Mouse (Mus musculus): ENCODE measurements around the gene Gm28042. TPM values are rescaled to one million over a fixed set of nuclear protein-coding genes. Genes with fewer than 3 reads are reported as not detected.

Gene Gm28042
- total RNA-seq, 1 experiment from 2014 or later: 0.85 TPM

DNA sequence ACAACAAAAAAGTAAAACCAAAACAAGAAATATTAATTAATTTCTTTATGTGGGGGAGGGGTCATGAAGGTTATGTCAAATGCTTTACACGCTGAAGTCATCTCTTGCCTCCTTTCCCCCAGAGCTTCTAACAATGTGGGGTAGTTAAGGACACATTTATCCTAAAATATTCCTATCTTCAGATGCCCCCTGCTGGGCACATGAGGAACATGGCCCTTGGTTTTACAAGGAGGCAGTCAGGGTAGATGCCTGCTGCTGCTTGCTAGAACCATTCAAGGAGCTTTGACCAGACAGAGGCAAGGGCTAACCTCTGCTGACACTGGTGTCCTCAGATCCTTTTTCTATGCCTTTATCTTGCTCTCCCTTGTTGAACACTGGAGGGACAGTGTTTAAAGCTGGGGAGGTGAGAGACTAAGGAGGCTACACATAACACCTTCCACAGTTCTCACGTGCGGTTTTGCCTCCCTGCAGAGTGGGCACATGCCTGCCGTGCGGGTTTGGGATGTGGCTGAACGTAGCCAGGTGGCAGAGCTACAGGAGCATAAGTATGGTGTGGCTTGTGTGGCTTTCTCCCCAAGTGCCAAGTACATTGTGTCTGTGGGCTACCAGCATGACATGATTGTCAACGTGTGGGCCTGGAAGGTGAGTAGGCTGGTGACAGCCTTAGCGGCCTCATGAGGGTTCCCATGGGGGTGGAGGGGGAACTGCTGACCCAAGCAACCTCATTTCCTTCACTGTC, 15.7 kb upstream of the Gm28042 start:
- DNase-seq: peak; percentile 78

GRCm38 (mm10) chr2:120012924-120013323, 14.4 kb upstream of the Gm28042 start:
- peak; percentile 30 for DNase-seq

- DNase-seq: no peak
These were observed 13.3 kb upstream of the Gm28042 start for GRCm38 (mm10) chr2:120013831-120014486.

DNA sequence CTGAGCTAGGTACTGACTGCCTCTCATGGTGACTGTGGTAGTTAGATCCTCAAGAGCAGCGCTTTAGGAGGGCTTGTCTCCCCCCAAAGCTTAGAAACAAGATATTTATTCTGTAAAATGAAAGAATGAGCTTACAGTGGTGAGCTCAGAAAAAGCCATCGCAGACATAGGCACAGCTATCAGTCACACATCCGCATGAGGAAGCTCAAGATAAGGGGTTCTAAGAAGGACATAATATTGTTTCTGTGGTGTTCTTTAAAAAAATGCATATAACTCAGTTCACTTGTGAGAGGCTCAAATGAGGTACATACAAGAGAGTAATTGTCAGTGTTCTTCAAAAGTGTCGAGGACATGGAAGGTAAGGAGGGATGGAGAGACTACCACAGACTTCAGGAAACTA, 11.4 kb upstream of the Gm28042 start:
- DNase-seq: no peak

DNA sequence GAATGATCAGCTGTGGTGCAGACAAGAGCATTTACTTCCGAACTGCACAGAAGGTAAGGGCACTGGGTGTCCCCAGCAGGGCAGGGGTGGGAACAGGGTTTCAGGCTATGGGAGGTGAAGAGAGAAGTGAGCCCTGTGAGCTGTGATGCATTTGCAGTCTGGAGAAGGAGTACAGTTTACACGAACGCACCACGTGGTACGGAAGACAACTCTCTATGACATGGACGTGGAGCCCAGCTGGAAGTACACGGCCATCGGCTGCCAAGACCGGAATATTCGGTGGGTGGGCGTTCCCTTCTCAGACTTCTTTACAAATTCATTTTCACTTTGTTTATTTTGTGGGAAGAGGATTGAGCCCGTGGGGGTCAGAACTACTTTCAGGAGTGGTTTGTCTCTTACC, 9.7 kb upstream of the Gm28042 start:
- no peak for DNase-seq

GRCm38 (mm10) chr2:120024337-120024736, 3.0 kb upstream of the Gm28042 start:
- DNase-seq: peak; percentile 92

DNA sequence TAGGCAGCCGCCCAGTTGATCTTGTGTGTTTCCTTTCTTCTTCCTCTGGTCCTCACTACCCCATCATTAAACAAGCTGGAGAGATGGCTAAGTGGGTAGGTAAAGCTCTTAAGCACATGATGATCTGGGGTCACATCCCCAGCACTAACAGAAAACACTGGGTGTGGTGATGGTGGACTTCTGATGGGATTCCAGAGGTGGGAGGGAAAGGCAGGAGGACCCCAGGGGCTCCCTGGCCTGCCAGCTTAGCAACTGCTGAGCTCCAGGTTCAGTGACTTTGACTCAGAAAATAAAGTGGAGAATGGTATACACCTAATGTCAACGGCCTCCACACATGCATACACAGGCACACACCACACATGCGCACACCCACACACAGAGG, 648 bp downstream of the Gm28042 start:
- DNase-seq: no peak

- no peak for DNase-seq
These were observed 3.1 kb downstream of the Gm28042 start for GRCm38 (mm10) chr2:120030380-120030779.

GRCm38 (mm10) chr2:120032726-120033467, 5.6 kb downstream of the Gm28042 start, which contains the start of gene Pla2g4b:
Gene Pla2g4b, plus strand, starts transcription at chr2:120033417.
- DNase-seq: no peak

- no peak for DNase-seq
These were observed 6.4 kb downstream of the Gm28042 start for GRCm38 (mm10) chr2:120033726-120034125.

GRCm38 (mm10) chr2:120037744-120038143, 10.5 kb downstream of the Gm28042 start:
- no peak for DNase-seq

- DNase-seq: no peak
These were observed 13.7 kb downstream of the Gm28042 start for GRCm38 (mm10) chr2:120040991-120041390.

- DNase-seq: peak; percentile 19
These were observed 16.9 kb downstream of the Gm28042 start for GRCm38 (mm10) chr2:120044101-120044603.

- DNase-seq: no peak
These were observed 17.4 kb downstream of the Gm28042 start for GRCm38 (mm10) chr2:120044676-120045075.

DNA sequence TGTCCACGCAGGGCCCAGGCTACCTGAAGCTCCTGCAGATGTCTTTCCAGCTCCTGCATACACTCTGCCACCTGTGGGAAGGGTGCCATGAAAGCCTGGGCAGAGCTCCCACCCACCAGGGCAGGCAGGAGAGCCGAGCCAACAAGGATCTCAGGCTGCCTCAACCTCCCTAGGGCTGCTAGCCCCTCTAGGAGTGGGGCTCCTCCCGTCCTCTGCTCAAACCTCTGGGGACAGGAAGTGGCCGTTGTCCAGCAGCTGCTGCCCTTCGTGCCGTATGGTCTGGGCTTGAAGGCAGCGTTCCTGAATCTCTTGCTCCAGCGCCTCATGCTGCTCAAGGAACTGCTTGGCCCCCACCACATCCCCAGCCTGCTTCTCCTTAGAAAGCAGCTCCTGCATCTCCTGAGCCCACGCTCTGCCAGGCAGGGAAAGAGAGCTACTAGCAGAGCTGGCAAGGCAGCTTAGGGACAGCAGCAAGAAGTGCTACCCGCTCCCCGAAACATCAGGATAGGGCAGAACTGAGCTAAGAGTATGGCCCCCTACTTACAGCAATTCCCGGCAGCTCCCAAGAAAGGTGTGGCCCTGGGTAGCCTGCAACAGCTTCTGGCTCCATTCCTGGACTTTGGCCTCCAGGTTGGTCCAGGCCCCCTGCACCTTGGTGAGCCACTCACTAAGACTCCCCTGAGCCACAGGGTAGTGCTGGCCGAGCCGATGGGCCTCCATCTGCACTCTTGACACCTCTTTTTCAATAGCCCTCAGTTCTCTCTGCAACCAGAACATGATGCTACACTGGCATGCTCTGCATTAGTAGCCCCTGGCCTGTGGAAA, 19.4 kb downstream of the Gm28042 start:
- DNase-seq: no peak

DNA sequence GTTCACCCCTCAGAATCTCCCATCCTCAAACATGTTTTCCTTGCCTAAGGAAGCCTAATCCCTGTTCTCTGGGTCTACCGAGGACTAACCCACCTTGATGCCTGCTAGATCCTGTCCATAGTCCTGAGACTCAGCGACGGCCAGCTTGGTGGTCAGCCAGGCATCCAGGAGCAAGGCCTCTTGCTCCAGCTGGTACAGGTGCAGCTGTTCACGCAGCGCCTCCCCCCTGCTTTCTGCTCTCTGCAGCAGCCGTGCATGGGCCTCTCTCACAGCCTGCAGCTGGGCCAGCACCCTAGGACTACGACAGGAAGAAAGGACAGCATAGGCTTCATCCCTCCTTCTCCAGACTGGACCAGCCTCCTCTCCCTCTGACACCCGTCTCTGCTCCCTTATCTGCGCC, 20.9 kb downstream of the Gm28042 start:
- DNase-seq: no peak

DNA sequence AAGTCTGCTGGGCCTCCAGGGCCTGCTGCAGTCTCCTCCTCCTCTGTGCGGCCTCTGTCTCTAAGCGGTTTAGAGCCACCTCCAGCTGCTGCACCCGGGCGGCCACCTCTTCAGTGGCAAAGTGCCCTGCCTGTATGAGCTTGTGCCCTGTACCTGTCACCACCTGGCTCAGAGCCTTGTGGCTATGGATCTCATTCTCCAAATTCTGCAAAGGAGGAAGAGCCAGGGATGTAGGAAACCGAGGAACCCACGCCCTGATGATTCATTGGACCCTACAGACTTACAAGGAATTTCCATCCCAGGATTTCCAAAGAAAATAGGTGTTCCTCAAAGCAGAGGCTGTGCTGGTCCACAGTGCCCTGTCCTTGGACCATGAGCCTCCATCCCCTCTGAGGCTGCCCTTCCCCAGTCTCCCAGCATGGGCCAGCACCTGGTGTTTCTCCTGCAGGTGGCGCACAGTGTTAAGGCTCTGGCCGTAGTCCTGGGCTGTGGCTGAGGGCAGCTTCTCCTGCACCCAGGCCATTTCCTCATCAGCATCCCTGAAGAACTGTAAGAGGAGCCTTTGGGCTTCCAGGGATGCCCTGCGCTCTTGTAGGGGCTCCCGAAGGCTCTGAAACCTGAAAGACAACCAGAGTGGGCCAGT, 22.5 kb downstream of the Gm28042 start:
- DNase-seq: peak; percentile 71

DNA sequence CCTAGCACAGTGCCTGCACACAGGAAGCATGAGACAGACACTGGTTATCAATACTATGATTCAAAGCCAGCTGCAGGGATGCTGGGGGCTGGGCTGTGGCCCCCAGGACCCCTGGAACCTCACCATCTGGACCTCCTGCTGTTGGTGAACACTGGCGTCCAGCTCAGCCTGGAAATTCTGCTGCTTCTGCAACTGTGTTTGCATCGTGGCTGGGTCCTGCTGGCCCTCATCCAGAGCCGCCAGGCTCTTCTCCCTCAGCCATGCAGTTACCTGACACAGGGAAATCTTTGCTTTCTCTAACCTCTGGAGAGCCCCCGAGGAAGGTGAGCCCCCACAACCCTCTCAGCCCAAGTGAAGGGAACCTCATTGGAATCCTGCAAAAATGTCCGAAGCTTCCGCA, 24.1 kb downstream of the Gm28042 start:
- no peak for DNase-seq

- DNase-seq: peak; percentile 75
These were observed 27.7 kb downstream of the Gm28042 start for GRCm38 (mm10) chr2:120054771-120055552.

DNA sequence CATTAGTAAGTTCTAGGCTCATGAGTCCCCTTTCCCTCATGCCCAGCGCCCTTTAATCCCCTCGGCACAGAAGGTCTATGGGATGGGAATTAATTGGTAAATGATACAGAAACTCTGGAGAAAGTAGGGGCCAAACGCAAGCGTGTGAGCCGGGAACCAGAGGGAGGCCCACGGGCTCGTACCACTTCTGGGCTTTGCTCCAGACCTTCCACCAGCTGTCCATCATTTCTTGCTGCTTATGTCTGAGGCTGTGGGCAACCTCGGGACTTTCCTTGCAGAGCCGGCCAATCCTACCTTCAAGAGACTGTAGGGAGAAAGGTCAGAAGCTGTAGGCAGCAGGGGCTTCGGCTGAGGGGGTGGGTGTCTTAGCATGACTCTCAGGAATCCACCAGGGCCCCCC, 28.6 kb downstream of the Gm28042 start:
- no peak for DNase-seq

- DNase-seq: peak; percentile 40
These were observed 31.5 kb downstream of the Gm28042 start for GRCm38 (mm10) chr2:120058818-120059217.
